Mouse (Mus musculus) heart, embryonic 11.5 days (tissue): ENCODE measurements at regions not wholly inside any gene's neighbourhood (a gene's known extent, or its start where the extent isn't known, plus 50 kb on each side); places are given as distances from the start of the nearest gene placed in this dataset.

Experiments
- ATAC-seq: fragments of 200-750 bp; cut with Nextera tagmentation; replicated peaks from 2 replicates; pipeline ENCODE4 v1.8.0; 2017; ENCODE audit warnings: moderate library complexity; ENCODE audit not compliant: insufficient number of reproducible peaks, low FRiP score, low TSS enrichment
- H3K27ac ChIP-seq: fragments of 300-500 bp; sonication (generic); 2 replicates; pipeline ENCODE4 v1.5.1; 2014; ENCODE audit warnings: mild to moderate bottlenecking, low read depth, low read length
- H3K27me3 ChIP-seq: fragments of 300-500 bp; sonication (generic); 2 replicates; pipeline ENCODE4 v1.6.1; 2014; ENCODE audit warnings: mild to moderate bottlenecking, low read length, mixed read lengths; ENCODE audit not compliant: control insufficient read depth, insufficient read depth
- H3K36me3 ChIP-seq: fragments of 300-500 bp; sonication (generic); 2 replicates; pipeline ENCODE4 v1.6.1; 2014; ENCODE audit warnings: mild to moderate bottlenecking, low read length, moderate library complexity, mixed read lengths; ENCODE audit not compliant: control insufficient read depth, insufficient read depth
- H3K4me1 ChIP-seq: fragments of 300-500 bp; sonication (generic); 2 replicates; pipeline ENCODE4 v1.6.1; 2014; ENCODE audit warnings: low read length; ENCODE audit not compliant: control insufficient read depth, insufficient read depth
- H3K4me2 ChIP-seq: fragments of 300-500 bp; sonication (generic); 2 replicates; pipeline ENCODE4 v1.6.1; 2014; ENCODE audit warnings: mild to moderate bottlenecking, moderate library complexity
- H3K4me3 ChIP-seq: fragments of 300-500 bp; sonication (generic); 2 replicates; pipeline ENCODE4 v1.5.1; 2014; ENCODE audit warnings: low read depth, low read length
- H3K9ac ChIP-seq: fragments of 300-500 bp; sonication (generic); 2 replicates; pipeline ENCODE4 v1.6.1; 2014; ENCODE audit warnings: mild to moderate bottlenecking, low read depth, low read length, moderate library complexity
- H3K9me3 ChIP-seq: fragments of 300-500 bp; sonication (generic); replicated peaks from 2 replicates; pipeline ENCODE4 v1.6.1; 2016; ENCODE audit warnings: low read length; ENCODE audit not compliant: control insufficient read depth
- WGBS: fragments of 180-500 bp; shearing (Covaris S2); extraction: QIAGEN DNeasy Blood & Tissue Kit; methylation state at CpG from one replicate; pipeline ENCODE4 v1.1.7; 2014; ENCODE audit not compliant: insufficient replicate concordance; 5-methylcytosine and 5-hydroxymethylcytosine counted together

GRCm38 (mm10) chr15:56813876-56814275, 663.5 kb downstream of the Slc22a22 start:
- no peak overlapping the region for H3K27ac ChIP-seq
- no peak overlapping the region for H3K4me2 ChIP-seq
- no peak overlapping the region for H3K4me3 ChIP-seq
- H3K4me1 ChIP-seq, result no peaks in the 10 kb centered on the region
- no peaks in the 10 kb centered on the region for H3K9me3 ChIP-seq
- no peak overlapping the region for H3K9ac ChIP-seq
- H3K27me3 ChIP-seq, result no peaks in the 10 kb centered on the region
- WGBS, result 36% methylated on average over 5 of the region's 5 CpGs
- no peaks in the 10 kb centered on the region for H3K36me3 ChIP-seq
- no peak for ATAC-seq

GRCm38 (mm10) chr15:56810151-56810550, 667.3 kb downstream of the Slc22a22 start:
- H3K4me1 ChIP-seq, result no peaks in the 10 kb centered on the region

GRCm38 (mm10) chr15:56807611-56808010, 669.8 kb downstream of the Slc22a22 start:
- 71% methylated on average over 5 of the region's 5 CpGs for WGBS
- no peaks in the 10 kb centered on the region for H3K9me3 ChIP-seq
- H3K27ac ChIP-seq, result no peak overlapping the region
- H3K4me1 ChIP-seq, result no peaks in the 10 kb centered on the region
- no peak overlapping the region for H3K9ac ChIP-seq
- H3K27me3 ChIP-seq, result no peaks in the 10 kb centered on the region
- H3K4me3 ChIP-seq, result no peak overlapping the region
- no peak for ATAC-seq
- H3K36me3 ChIP-seq, result no peaks in the 10 kb centered on the region
- no peak overlapping the region for H3K4me2 ChIP-seq

More at GRCm38 (mm10) chr15:56810151-56810550, 667.3 kb downstream of the Slc22a22 start:
- no peak for ATAC-seq
- WGBS, result 36% methylated on average over 13 of the region's 13 CpGs
- no peak overlapping the region for H3K9ac ChIP-seq
- no peaks in the 10 kb centered on the region for H3K9me3 ChIP-seq
- no peak overlapping the region for H3K4me3 ChIP-seq
- no peaks in the 10 kb centered on the region for H3K27me3 ChIP-seq
- peak overlapping the region; percentile 44 for H3K4me2 ChIP-seq
- H3K36me3 ChIP-seq, result no peaks in the 10 kb centered on the region
- no peak overlapping the region for H3K27ac ChIP-seq

DNA sequence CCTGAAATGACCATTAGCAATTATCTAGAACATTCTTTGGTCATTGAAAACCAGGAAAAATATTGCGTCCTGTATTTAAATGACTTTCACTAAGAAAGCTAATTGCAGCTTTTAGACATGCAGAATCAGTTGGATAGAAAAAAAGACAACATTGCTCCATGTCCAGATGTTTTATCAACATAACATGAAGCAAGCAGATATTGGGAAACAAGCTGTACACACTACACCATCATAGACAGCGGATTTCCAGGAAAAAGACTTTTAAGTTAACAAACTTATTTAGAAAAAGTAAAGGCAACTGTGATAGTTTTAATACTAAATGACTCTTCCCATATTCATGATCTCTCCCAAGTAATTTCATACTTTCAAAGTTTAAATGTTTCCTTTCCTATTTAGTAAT, 675.5 kb downstream of the Slc22a22 start:
- WGBS, result 85% methylated on average over 2 of the region's 2 CpGs
- H3K9ac ChIP-seq, result no peak overlapping the region
- no peak for ATAC-seq

DNA sequence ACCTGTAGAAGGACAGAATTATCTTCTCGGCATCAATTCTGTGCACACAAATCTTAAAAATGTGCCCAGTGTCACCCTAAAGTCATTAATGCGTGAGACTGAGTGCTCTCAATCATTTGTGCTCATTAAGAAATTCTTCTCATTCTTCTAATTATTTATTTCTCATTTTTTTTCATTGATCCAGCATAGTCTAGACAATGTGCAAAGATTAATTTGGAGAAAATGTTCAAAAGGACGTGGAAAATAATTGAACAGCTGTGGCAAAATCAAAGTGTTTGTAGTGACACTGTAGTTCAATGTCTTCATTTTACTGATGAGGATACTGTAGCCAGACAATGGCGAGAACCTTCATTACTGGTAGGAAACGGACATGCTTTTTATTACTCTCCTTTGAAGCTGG, 702.0 kb downstream of the Slc22a22 start:
- H3K27ac ChIP-seq, result no peak overlapping the region
- H3K36me3 ChIP-seq, result no peaks in the 10 kb centered on the region
- H3K4me3 ChIP-seq, result no peak overlapping the region
- no peaks in the 10 kb centered on the region for H3K27me3 ChIP-seq
- H3K4me2 ChIP-seq, result no peak overlapping the region
- H3K9ac ChIP-seq, result no peak overlapping the region
- H3K4me1 ChIP-seq, result 0 out of 2 replicates have a peak, but pooled peaks cover 4% of the 10 kb centered on the region
- ATAC-seq, result no peak
- H3K9me3 ChIP-seq, result no peaks in the 10 kb centered on the region
- whole genome bisulfite sequencing, result 75% methylated on average over 5 of the region's 5 CpGs

More for the DNA sequence above, 675.5 kb downstream of the Slc22a22 start:
- Histone ChIP-seq H3K36me3 (no peaks in the 10 kb centered on the region), H3K9me3 (no peaks in the 10 kb centered on the region), H3K27ac (no peak overlapping the region), H3K4me2 (no peak overlapping the region), H3K4me1 (no peaks in the 10 kb centered on the region), H3K4me3 (no peak overlapping the region), H3K27me3 (no peaks in the 10 kb centered on the region)

- Histone ChIP-seq H3K9ac (no peak overlapping the region), H3K9me3 (no peaks in the 10 kb centered on the region), H3K36me3 (no peaks in the 10 kb centered on the region), H3K4me2 (no peak overlapping the region), H3K27ac (no peak overlapping the region), H3K27me3 (no peaks in the 10 kb centered on the region), H3K4me1 (0 out of 2 replicates have a peak, but pooled peaks cover 4% of the 10 kb centered on the region), H3K4me3 (no peak overlapping the region)
- ATAC-seq, result no peak
- WGBS, result 42% methylated on average over 9 of the region's 9 CpGs
These were observed 702.6 kb downstream of the Slc22a22 start for GRCm38 (mm10) chr15:56774648-56775393.

- 62% methylated on average over 6 of the region's 6 CpGs for WGBS
- Histone ChIP-seq H3K27me3 (no peaks in the 10 kb centered on the region), H3K36me3 (no peaks in the 10 kb centered on the region), H3K4me3 (no peak overlapping the region), H3K9me3 (no peaks in the 10 kb centered on the region), H3K27ac (no peak overlapping the region), H3K4me1 (peaks cover 11% of the 10 kb centered on the region), H3K4me2 (no peak overlapping the region), H3K9ac (no peak overlapping the region)
- no peak for ATAC-seq
These were observed 711.1 kb downstream of the Slc22a22 start for GRCm38 (mm10) chr15:56766356-56766755.

GRCm38 (mm10) chr15:56764957-56765482, 712.4 kb downstream of the Slc22a22 start:
- no peak overlapping the region for H3K27ac ChIP-seq
- no peak for ATAC-seq
- WGBS, result 22% methylated on average over 9 of the region's 9 CpGs
- H3K9ac ChIP-seq, result no peak overlapping the region
- peak overlapping the region; percentile 14; the same call in 1 of the 2 replicates for H3K4me2 ChIP-seq
- H3K9me3 ChIP-seq, result no peaks in the 10 kb centered on the region
- H3K4me3 ChIP-seq, result no peak overlapping the region
- no peaks in the 10 kb centered on the region for H3K36me3 ChIP-seq
- no peaks in the 10 kb centered on the region for H3K27me3 ChIP-seq
- H3K4me1 ChIP-seq, result peaks cover 11% of the 10 kb centered on the region

- Histone ChIP-seq H3K9ac (no peak overlapping the region), H3K9me3 (no peaks in the 10 kb centered on the region), H3K4me2 (no peak overlapping the region), H3K36me3 (no peaks in the 10 kb centered on the region), H3K27ac (no peak overlapping the region), H3K4me3 (no peak overlapping the region), H3K27me3 (no peaks in the 10 kb centered on the region), H3K4me1 (peaks cover 10% of the 10 kb centered on the region)
- WGBS, result 48% methylated on average over 5 of the region's 5 CpGs
- ATAC-seq, result no peak
These were observed 713.4 kb downstream of the Slc22a22 start for GRCm38 (mm10) chr15:56764019-56764418.
